Mouse (Mus musculus): ENCODE measurements around the gene Tubgcp6.

Gene Tubgcp6

GRCm38 (mm10) chr15:89141905-89142304, 19.0 kb upstream of the Tubgcp6 start:
- DNase-seq (ENCODE audit: low spot score in 2 of 2), result no peak

GRCm38 (mm10) chr15:89141443-89141842, 18.5 kb upstream of the Tubgcp6 start:
- DNase-seq (ENCODE audit: low spot score in 2 of 2), result no peak

DNA sequence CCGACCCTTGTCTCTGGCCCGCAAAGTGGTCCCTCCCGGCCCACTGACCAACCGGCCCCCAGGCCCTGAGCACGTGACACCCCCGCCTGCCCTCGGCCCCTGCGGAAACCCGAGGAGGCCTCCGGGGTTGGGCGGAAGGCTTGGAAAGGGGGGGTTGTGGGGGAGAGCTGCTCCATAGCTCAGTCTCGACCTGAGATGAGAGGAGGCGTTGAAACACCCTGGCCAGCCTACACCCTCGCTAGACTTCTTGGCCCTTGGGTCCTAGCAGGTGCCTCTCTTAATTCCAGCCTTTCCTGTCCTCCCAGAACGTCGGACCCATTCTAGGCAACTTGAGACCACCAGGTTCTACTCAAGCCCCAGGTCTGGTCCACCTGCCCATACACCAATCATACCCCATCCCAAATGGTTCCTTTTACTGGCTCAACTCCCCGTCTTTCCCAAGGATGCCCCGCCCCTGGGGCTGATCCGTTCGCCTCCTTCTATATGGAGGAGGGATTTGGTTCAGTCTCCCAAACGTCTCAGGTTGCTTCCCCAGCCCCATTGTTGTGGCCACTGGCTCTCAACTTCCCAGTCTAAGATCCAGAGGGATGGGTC, 17.8 kb upstream of the Tubgcp6 start, which contains the start of gene Mapk12:
Gene Mapk12, minus strand, starts transcription at position 45 of the 594 bp plus-strand sequence.
- DNase-seq (ENCODE audit: low spot score in 2 of 2), result no peak

DNA sequence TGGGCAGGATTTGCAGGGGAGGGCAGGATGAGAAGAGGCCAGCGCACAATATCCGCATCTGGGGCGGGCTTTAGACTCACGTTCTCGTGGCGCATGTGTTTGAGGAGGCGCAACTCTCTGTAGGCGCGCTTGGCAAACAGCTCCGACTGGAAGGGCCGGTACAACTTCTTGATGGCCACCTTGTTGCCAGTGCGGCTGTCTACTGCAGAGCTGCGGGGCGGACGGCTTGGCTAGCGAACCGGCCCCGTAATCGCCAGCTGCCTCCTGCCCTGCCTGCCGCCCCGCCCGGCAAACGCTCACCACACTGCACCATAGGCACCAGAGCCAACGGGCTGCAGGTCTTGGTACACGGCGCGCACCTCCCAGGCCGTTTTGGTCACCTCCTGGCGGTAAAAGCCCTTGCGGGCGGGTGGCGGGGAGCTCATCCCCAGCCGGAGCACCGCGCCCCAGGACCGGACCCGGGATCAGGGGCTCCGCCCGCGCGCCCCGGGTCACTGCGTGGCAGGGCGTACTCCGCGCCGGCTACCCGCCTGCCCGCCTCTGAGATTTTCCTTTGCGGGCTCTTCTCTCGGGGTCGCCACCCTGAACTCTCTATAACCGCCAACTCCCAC, 17.2 kb upstream of the Tubgcp6 start:
- DNase-seq (ENCODE audit: low spot score in 2 of 2), result no peak

DNA sequence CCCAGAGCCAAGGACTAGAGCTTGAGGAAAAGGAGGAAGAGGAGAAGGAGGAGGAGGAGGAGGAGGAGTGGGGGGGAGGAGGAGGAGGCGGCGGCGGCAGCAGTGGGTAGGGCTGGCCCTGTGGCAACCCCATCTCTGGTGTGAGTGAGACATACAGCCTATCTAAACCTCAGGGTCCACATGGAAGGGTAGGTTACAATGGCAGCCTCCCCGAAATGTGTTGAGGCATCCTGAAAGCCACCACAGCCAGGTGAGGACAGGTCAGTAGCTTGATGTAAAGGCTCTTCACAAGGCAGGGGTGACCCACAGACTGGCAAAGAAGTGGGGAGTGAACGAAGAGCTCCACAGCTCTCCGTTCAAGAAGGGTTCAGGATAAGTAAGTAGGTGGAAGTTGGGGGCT, 15.6 kb upstream of the Tubgcp6 start:
- no peak for DNase-seq (ENCODE audit: low spot score in 2 of 2)

- no peak for DNase-seq (ENCODE audit: low spot score in 2 of 2)
Measured at GRCm38 (mm10) chr15:89138046-89138405, 15.1 kb upstream of the Tubgcp6 start.

DNA sequence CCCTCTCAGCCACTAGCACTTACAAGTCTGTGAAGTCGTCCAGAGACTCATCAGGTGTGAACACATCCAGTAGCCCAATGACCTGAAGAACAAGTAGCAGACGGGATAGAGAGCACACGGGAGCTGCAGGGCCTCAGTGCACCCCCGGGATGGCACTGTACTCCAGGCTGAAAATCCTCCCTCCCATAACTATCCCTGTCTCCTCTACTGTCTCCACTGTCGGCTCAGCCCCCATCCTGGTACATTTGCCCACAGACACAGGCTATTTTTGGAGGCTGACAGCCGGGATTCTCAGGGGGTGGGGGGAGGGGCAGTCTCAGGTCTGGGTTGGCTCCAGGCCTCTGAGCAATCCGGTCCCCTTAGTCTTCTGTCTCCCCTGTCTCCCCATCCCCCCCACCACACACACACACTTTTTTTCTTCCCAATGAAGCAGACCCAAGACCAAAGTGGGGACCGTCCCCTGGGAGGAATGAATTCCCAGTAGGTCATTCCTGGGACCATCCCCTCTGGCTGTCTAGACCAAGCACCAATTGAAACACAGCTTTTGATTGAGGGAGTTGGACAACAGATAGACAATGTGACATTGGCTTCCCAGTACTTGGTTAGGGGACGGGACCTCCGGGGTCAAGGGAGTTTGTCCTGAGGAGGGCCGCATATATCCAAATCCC, 14.6 kb upstream of the Tubgcp6 start:
- DNase-seq (ENCODE audit: low spot score in 2 of 2), result no peak

GRCm38 (mm10) chr15:89136461-89137155, 13.7 kb upstream of the Tubgcp6 start:
- no peak for DNase-seq (ENCODE audit: low spot score in 2 of 2)

GRCm38 (mm10) chr15:89131316-89131715, 8.4 kb upstream of the Tubgcp6 start:
- DNase-seq (ENCODE audit: low spot score in 2 of 2), result peak in 1 of 2 experiments; percentile 71

DNA sequence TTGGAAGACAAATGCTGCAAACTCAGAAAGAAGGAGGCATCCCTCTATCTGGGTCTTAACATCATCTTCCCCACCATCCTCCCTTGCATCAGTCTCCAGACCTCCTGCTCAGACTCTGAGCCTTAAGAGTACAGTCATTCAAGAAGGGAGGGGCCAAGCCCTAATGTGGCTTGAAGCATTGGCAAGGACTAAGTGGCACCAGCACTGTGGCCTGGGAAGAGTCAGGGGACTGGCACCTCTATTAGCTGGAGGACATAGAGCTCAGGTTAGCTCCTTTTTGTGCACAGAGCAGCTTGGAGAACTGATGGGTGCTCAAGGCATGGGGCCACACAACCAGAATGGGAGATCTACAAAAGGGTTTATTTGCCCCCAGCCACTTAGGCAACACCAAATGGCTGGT, 7.3 kb upstream of the Tubgcp6 start:
- no peak for DNase-seq (ENCODE audit: low spot score in 2 of 2)

GRCm38 (mm10) chr15:89128382-89129350, 5.8 kb upstream of the Tubgcp6 start, which contains the start of gene Hdac10:
TSS of gene Hdac10 (minus strand) at chr15:89128700.
- DNase-seq (ENCODE audit: low spot score in 2 of 2), result peak; percentile 90 to 92

DNA sequence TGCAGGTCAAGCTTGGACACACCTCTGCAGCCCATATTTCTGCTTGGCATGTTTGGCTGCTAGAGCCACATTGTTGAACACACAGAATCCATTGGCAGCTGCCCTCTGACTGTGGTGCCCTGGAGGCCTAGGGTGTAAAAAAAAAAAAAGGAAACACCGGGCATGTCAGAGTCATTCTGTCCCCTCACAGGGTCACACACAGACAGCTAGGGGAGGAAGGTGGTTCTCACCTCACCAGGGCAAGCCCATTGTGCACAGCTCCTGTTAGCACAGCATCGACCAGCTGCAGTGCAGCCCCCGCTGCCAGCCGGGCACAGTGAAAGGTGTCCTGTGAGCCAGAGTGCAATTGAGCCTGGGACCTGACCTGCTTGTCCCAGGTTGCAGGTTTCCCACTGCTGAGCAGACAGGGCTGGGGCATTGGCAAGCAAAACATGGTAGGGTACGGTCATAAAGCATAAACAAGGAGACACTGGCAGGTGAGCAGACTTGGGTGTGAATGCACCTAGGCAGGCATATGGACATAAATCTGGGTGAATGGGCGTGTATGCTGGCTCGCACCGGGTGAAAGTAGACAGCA, 4.5 kb upstream of the Tubgcp6 start:
- DNase-seq (ENCODE audit: low spot score in 2 of 2), result no peak

GRCm38 (mm10) chr15:89126622-89127021, 3.7 kb upstream of the Tubgcp6 start:
- DNase-seq (ENCODE audit: low spot score in 2 of 2), result no peak

GRCm38 (mm10) chr15:89125351-89125750, 2.4 kb upstream of the Tubgcp6 start:
- DNase-seq (ENCODE audit: low spot score in 2 of 2), result no peak

DNA sequence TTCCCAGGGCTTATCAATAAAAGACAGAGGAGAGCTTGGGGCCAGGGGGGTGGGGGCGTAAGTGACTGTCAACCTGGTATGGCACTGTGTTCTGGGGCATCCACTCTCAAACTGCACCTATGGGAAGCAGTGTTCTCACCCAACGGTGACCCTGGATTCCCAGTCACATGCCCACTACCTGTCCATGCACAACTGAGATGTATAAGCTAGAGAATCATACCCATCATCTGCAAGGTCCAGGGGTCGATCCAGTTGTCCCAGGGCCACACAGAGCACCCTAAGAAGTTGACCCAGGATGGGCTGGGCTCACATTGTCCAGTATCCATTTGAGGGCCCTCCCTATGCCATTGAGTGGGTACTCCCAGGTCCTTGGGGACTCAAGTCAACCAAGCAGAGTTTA, 1.4 kb upstream of the Tubgcp6 start:
- DNase-seq (ENCODE audit: low spot score in 2 of 2), result no peak

DNA sequence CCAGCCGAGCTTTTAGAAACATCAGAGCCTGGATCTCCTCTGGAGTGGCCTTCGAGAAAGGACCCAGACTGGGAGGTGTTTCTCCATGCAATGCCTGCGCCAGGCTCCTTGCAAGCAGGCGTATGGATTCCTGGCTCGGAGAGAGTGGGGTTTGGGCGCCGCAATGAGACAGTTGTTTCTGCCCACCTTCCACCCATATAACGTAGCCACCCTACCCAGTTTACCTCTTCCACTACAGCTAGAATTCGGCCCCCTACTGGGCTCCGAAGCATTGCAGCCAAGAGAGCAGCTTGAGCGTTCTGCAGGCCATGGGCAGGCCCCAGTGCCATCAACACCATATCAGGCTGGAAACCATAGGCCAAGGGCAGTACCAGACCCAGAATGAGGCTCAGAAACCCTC, 683 bp upstream of the Tubgcp6 start:
- peak in 1 of 2 experiments; percentile 57 for DNase-seq (ENCODE audit: low spot score in 2 of 2)

GRCm38 (mm10) chr15:89118007-89118406, 4.9 kb downstream of the Tubgcp6 start:
- DNase-seq (ENCODE audit: low spot score in 2 of 2), result peak in 1 of 2 experiments; percentile 50

DNA sequence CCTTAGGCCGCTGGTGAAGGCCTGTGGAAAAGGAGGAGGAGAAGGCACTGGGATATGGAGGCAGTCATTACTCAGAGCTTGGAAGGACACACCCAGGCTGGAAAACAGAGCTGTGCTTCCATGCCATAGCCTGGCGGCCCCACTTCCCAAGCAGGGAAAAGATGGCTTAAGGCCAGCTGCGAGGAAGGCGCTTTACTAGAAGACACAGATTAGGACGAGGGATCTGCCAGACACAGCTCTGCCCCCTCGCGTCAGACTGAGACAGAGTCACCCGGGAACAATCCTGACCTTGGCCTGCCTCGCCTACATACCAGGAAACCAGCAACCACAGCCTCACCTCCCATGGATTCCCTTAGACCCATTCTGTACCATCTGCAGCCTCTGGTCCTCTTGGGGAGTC, 12.8 kb downstream of the Tubgcp6 start:
- DNase-seq (ENCODE audit: low spot score in 2 of 2), result no peak

DNA sequence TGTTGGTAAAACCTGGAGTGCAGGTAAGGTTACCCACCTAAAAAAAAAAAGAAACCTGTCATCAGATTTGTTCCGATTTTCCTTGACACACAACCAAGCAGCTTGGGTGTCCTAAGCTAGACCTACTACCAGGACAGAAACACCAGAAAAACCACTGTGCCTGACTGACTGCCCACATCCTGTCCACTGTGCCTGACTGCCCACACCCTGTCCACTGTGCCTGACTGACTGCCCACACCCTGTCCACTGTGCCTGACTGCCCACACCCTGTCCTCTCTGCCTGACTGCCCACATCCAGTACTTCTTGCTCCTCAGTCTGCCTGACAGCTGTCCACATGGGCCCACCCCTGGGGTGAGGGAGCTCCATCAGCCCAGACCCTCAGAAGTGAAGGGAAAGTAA, 15.9 kb downstream of the Tubgcp6 start:
- DNase-seq (ENCODE audit: low spot score in 2 of 2), result no peak

GRCm38 (mm10) chr15:89106073-89106472, 16.8 kb downstream of the Tubgcp6 start:
- DNase-seq (ENCODE audit: low spot score in 2 of 2), result no peak

DNA sequence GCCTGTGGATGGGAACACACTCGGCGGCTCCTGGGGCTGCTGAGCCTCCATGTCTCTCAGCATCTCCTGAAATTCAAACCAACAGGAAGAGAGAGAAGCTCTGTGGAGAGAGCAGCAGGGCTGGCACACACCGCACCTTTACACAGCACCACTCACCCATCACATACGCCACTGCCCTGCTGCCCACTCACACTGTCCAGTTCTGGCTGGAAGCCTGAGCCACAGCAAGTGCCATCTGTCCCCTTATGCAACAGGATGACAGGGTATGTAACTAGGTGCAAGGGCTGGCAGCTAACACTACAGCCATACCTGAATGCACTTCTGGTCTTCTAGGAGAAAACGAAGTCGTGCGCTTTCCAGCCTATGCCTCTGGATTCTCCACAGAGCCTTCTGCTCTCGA, 18.5 kb downstream of the Tubgcp6 start:
- DNase-seq (ENCODE audit: low spot score in 2 of 2), result no peak

Data from spleen, postnatal 10 days (tissue).